Mouse (Mus musculus): ENCODE results near the gene Stat3.

DNA sequence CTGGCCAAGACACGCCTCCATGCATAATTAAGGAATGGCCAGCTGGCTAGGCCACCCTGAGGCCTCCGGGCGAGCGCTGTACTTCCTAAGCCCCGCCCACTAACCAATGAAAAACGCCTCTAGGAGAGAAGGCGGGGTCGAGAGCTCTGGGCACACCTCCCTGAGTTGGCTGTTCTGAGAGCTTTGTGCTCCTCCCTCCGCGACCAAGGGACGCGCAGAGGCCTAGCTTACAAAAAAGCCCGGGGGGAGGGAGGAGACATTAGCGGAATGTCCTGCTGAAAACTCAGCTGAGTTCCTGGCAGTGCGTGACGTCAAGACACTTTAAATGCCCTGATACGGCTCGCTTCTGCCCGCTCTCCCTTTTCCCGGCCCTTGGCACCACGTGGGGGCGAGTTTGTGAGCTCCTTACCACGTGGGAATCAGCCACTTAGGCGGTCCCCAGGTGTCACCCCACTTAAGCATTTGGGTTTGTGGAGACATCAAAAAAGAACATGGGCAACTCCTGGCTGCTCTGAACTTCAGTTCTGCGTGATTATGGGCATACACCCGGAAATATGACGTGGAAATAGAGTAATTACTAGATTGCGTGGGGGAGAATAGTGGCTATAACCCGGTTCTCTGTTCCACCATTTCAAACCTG is at the start of gene Stat3:
- TF ChIP-seq HCFC1 (IDR thresholded peaks at IDR 0.05; ENCODE audit: low read depth, low read length) (peak; percentile 81), CTCF (conservative IDR thresholded peaks at IDR 0.05 in 1 of 2, IDR thresholded peaks at IDR 0.05 in 1 of 2; ENCODE audit: low read depth in 2 of 2, low read length in 2 of 2) (peak in 1 of 2 experiments; percentile 31; a peak in 2 of 4 replicates), RCOR1 (conservative IDR thresholded peaks at IDR 0.05; ENCODE audit: low read depth, low read length) (peak; percentile 99), TCF12 (IDR thresholded peaks at IDR 0.05; ENCODE audit: low read depth, low read length) (peak; percentile 91), IRF4 (IDR thresholded peaks at IDR 0.05; ENCODE audit: low read depth, low read length) (peak; percentile 92), MEF2A (IDR thresholded peaks at IDR 0.05; ENCODE audit: borderline replicate concordance, low read depth, low read length) (peak; percentile 97), GABPA (IDR thresholded peaks at IDR 0.05; ENCODE audit: insufficient replicate concordance, low read depth, low read length) (no peak), ELF1 (IDR thresholded peaks at IDR 0.05; ENCODE audit: low read depth, low read length) (peak; percentile 82), USF1 (IDR thresholded peaks at IDR 0.05; ENCODE audit: low read depth, low read length) (peak; percentile 91), POLR2A (IDR thresholded peaks at IDR 0.05; ENCODE audit: low read depth, low read length) (peak; percentile 93)

Data from CH12.LX (cell line).